Mouse (Mus musculus) liver, embryonic 15.5 days (tissue): ENCODE measurements around the gene Tmbim4. TPM values are rescaled to one million over a fixed set of nuclear protein-coding genes. Genes with fewer than 3 reads are reported as not detected.

Experiments used
- ATAC-seq: fragments of 200-750 bp; cut with Nextera tagmentation; 2 replicates; pipeline ENCODE4 v1.8.0; 2017; ENCODE audit warnings: moderate number of reproducible peaks, mild to moderate bottlenecking, moderate library complexity; ENCODE audit not compliant: insufficient read depth
- H3K27ac ChIP-seq: fragments of 300-500 bp; sonication (generic); replicated peaks from 2 replicates; pipeline ENCODE4 v1.5.1; 2015; ENCODE audit warnings: mild to moderate bottlenecking, inconsistent platforms
- H3K27me3 ChIP-seq: fragments of 300-500 bp; sonication (generic); 2 replicates; pipeline ENCODE4 v1.6.1; 2015; ENCODE audit warnings: mild to moderate bottlenecking, inconsistent platforms
- H3K36me3 ChIP-seq: fragments of 300-500 bp; sonication (generic); replicated peaks from 2 replicates; pipeline ENCODE4 v1.6.1; 2015; ENCODE audit warnings: moderate library complexity, mild to moderate bottlenecking, inconsistent platforms
- H3K4me1 ChIP-seq: fragments of 300-500 bp; sonication (generic); replicated peaks from 2 replicates; pipeline ENCODE4 v1.6.1; 2015; ENCODE audit warnings: inconsistent platforms
- H3K4me2 ChIP-seq: fragments of 300-500 bp; sonication (generic); 2 replicates; pipeline ENCODE4 v1.6.1; 2015; ENCODE audit warnings: moderate library complexity, mild to moderate bottlenecking, inconsistent platforms
- H3K4me3 ChIP-seq: fragments of 300-500 bp; sonication (generic); replicated peaks from 2 replicates; pipeline ENCODE4 v1.5.1; 2015; ENCODE audit warnings: mild to moderate bottlenecking, inconsistent platforms
- H3K9ac ChIP-seq: fragments of 300-500 bp; sonication (generic); 2 replicates; pipeline ENCODE4 v1.6.1; 2015; ENCODE audit warnings: moderate library complexity, mild to moderate bottlenecking, inconsistent platforms
- H3K9me3 ChIP-seq: fragments of 300-500 bp; sonication (generic); replicated peaks from 2 replicates; pipeline ENCODE4 v1.6.1; 2016; ENCODE audit warnings: inconsistent platforms
- WGBS: fragments of 180-500 bp; shearing (Covaris S2); methylation state at CpG from one replicate; pipeline ENCODE4 v1.1.7; 2015; ENCODE audit warnings: mixed read lengths; ENCODE audit not compliant: insufficient replicate concordance; 5-methylcytosine and 5-hydroxymethylcytosine counted together
- polyA plus RNA-seq: library from polyadenylated mRNA; unstranded; fragments of >200 nt; fragmentation: Nextera tagmentation; extraction: Ambion mirVana; gene quantifications from 2 replicates; pipeline ENCODE4 v1.2.1, GENCODE M21; 2015

The Tmbim4 gene
- polyA plus RNA-seq, 1 experiment from 2014 or later, result 78.6 TPM

- no peak for ATAC-seq
- no peaks in the 10 kb centered on the region for H3K9me3 ChIP-seq
- no peaks in the 10 kb centered on the region for H3K36me3 ChIP-seq
- no peak overlapping the region for H3K27ac ChIP-seq
- H3K4me3 ChIP-seq, result no peak overlapping the region
- H3K4me2 ChIP-seq, result no peak overlapping the region
- H3K27me3 ChIP-seq, result no peaks in the 10 kb centered on the region
- 74% methylated on average over 5 of the region's 5 CpGs for WGBS
- peaks cover 17% of the 10 kb centered on the region for H3K4me1 ChIP-seq
- H3K9ac ChIP-seq, result no peak overlapping the region
Observed at GRCm38 (mm10) chr10:120169841-120170240, 31.5 kb upstream of the Tmbim4 start.

- no peaks in the 10 kb centered on the region for H3K9me3 ChIP-seq
- peaks cover 17% of the 10 kb centered on the region for H3K4me1 ChIP-seq
- no peaks in the 10 kb centered on the region for H3K36me3 ChIP-seq
- no peak overlapping the region for H3K4me3 ChIP-seq
- no peak for ATAC-seq
- no peak overlapping the region for H3K9ac ChIP-seq
- no peak overlapping the region for H3K4me2 ChIP-seq
- no peak overlapping the region for H3K27ac ChIP-seq
- 65% methylated on average over 4 of the region's 4 CpGs for WGBS
- no peaks in the 10 kb centered on the region for H3K27me3 ChIP-seq
Observed at GRCm38 (mm10) chr10:120170277-120170676, 31.1 kb upstream of the Tmbim4 start.

DNA sequence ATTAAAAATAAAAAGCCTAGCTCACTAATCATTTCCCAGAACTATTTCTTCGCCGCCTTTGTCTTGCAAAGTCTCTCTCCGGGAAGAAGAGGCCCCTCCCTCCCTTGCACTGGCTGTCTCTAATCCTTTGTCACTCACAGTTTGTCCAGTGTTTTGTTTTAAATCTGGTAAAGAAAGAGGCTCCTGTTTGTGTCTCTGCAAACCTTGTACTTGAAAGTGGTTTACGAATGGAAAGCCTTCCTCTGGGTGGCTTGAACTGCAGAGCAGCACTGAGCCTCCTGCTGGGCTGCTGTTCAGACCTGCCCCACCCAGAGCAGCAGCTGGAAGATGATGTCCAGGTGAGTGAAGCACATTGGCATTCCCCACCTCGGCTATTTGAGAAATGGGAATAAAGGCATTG is 30.1 kb upstream of the Tmbim4 start:
- H3K4me3 ChIP-seq, result no peak overlapping the region
- no peak overlapping the region for H3K27ac ChIP-seq
- peaks cover 17% of the 10 kb centered on the region for H3K4me1 ChIP-seq
- no peaks in the 10 kb centered on the region for H3K36me3 ChIP-seq
- no peaks in the 10 kb centered on the region for H3K9me3 ChIP-seq
- H3K4me2 ChIP-seq, result no peak overlapping the region
- H3K27me3 ChIP-seq, result no peaks in the 10 kb centered on the region
- no peak for ATAC-seq
- 67% methylated on average over 5 of the region's 5 CpGs for WGBS
- no peak overlapping the region for H3K9ac ChIP-seq

- no peaks in the 10 kb centered on the region for H3K9me3 ChIP-seq
- 77% methylated on average over 15 of the region's 15 CpGs for WGBS
- no peak overlapping the region for H3K9ac ChIP-seq
- H3K27ac ChIP-seq, result no peak overlapping the region
- no peaks in the 10 kb centered on the region for H3K36me3 ChIP-seq
- no peak overlapping the region for H3K4me3 ChIP-seq
- H3K4me1 ChIP-seq, result peaks cover under 1% of the 10 kb centered on the region; the same call in 1 of the 2 replicates
- no peaks in the 10 kb centered on the region for H3K27me3 ChIP-seq
- no peak for ATAC-seq
- H3K4me2 ChIP-seq, result no peak overlapping the region
Observed at GRCm38 (mm10) chr10:120174192-120174705, 27.1 kb upstream of the Tmbim4 start.

- no peaks in the 10 kb centered on the region for H3K4me1 ChIP-seq
- H3K4me2 ChIP-seq, result no peak overlapping the region
- no peak for ATAC-seq
- no peaks in the 10 kb centered on the region for H3K9me3 ChIP-seq
- no peaks in the 10 kb centered on the region for H3K36me3 ChIP-seq
- 70% methylated on average over 1 of the region's 1 CpGs for WGBS
- no peak overlapping the region for H3K27ac ChIP-seq
- no peak overlapping the region for H3K9ac ChIP-seq
- no peaks in the 10 kb centered on the region for H3K27me3 ChIP-seq
- H3K4me3 ChIP-seq, result no peak overlapping the region
Observed at GRCm38 (mm10) chr10:120182887-120183286, 18.5 kb upstream of the Tmbim4 start.

DNA sequence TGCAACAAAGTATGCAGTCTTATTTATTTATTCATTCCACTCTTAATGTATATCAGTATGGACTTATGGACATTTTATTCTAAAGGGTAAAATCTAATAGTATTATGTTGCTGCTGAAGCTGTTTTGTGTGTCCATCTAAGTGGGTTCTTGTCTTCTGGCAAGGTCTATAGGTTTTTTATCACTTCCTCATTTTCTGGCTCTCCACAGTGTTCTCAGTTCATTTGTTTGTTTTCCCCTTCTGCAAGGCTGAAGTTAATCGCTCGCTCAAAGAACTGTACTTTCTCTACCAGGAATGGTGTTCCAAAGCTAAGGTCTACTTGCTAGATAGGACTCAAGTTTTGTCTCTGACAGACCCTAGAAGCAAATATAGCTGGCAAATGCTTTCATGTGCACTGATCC is 18.0 kb upstream of the Tmbim4 start:
- ATAC-seq, result no peak
- no peaks in the 10 kb centered on the region for H3K9me3 ChIP-seq
- no peak overlapping the region for H3K27ac ChIP-seq
- H3K9ac ChIP-seq, result no peak overlapping the region
- H3K36me3 ChIP-seq, result no peaks in the 10 kb centered on the region
- WGBS, result 20% methylated on average over 2 of the region's 2 CpGs
- H3K27me3 ChIP-seq, result no peaks in the 10 kb centered on the region
- no peak overlapping the region for H3K4me3 ChIP-seq
- no peaks in the 10 kb centered on the region for H3K4me1 ChIP-seq
- no peak overlapping the region for H3K4me2 ChIP-seq

- no peaks in the 10 kb centered on the region for H3K9me3 ChIP-seq
- no peak overlapping the region for H3K4me3 ChIP-seq
- no peak overlapping the region for H3K9ac ChIP-seq
- H3K4me2 ChIP-seq, result no peak overlapping the region
- WGBS, result 45% methylated on average over 2 of the region's 2 CpGs
- no peaks in the 10 kb centered on the region for H3K27me3 ChIP-seq
- no peaks in the 10 kb centered on the region for H3K36me3 ChIP-seq
- ATAC-seq, result no peak
- H3K4me1 ChIP-seq, result no peaks in the 10 kb centered on the region
- no peak overlapping the region for H3K27ac ChIP-seq
Observed at GRCm38 (mm10) chr10:120188513-120188912, 12.9 kb upstream of the Tmbim4 start.

- no peak overlapping the region for H3K27ac ChIP-seq
- no peak for ATAC-seq
- no peaks in the 10 kb centered on the region for H3K27me3 ChIP-seq
- H3K9me3 ChIP-seq, result no peaks in the 10 kb centered on the region
- no peaks in the 10 kb centered on the region for H3K36me3 ChIP-seq
- H3K4me2 ChIP-seq, result peak overlapping the region; percentile 25
- no peaks in the 10 kb centered on the region for H3K4me1 ChIP-seq
- H3K4me3 ChIP-seq, result no peak overlapping the region
- WGBS, result 21% methylated on average over 11 of the region's 11 CpGs
- no peak overlapping the region for H3K9ac ChIP-seq
Observed at GRCm38 (mm10) chr10:120189276-120189675, 12.1 kb upstream of the Tmbim4 start.

GRCm38 (mm10) chr10:120189782-120190181 is 11.6 kb upstream of the Tmbim4 start:
- no peaks in the 10 kb centered on the region for H3K9me3 ChIP-seq
- H3K36me3 ChIP-seq, result no peaks in the 10 kb centered on the region
- H3K4me3 ChIP-seq, result no peak overlapping the region
- WGBS, result 17% methylated on average over 6 of the region's 6 CpGs
- H3K4me1 ChIP-seq, result no peaks in the 10 kb centered on the region
- H3K27me3 ChIP-seq, result no peaks in the 10 kb centered on the region
- ATAC-seq, result no peak
- peak overlapping the region; percentile 25 for H3K4me2 ChIP-seq
- no peak overlapping the region for H3K9ac ChIP-seq
- no peak overlapping the region for H3K27ac ChIP-seq

GRCm38 (mm10) chr10:120191165-120191564 is 10.2 kb upstream of the Tmbim4 start:
- Histone ChIP-seq H3K27ac (no peak overlapping the region), H3K4me2 (no peak overlapping the region), H3K9me3 (no peaks in the 10 kb centered on the region), H3K27me3 (no peaks in the 10 kb centered on the region), H3K36me3 (no peaks in the 10 kb centered on the region), H3K4me3 (no peak overlapping the region), H3K4me1 (no peaks in the 10 kb centered on the region), H3K9ac (no peak overlapping the region)
- ATAC-seq, result no peak
- WGBS, result 58% methylated on average over 6 of the region's 6 CpGs

DNA sequence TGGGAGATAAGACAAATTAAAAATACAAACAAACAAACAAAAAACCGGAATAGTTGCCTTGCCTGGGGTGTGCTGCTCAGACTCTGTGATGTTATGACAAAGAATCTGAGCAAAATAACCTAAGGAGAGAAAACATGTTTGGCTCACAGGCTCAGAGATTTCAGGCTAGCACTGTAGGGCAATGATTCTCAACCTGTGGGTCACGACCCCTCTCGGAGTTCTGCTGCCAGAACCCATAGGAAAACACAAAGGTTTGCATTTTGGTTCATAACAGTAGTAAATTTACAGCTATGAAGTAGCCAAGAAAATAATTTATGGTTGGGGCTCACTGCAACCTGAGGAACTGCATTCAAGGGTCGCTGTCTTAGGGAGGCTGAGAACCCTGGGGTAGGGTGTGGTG is 9.1 kb upstream of the Tmbim4 start:
- Histone ChIP-seq H3K9ac (no peak overlapping the region), H3K4me1 (no peaks in the 10 kb centered on the region), H3K9me3 (no peaks in the 10 kb centered on the region), H3K4me3 (no peak overlapping the region), H3K27ac (no peak overlapping the region), H3K4me2 (no peak overlapping the region), H3K27me3 (no peaks in the 10 kb centered on the region), H3K36me3 (no peaks in the 10 kb centered on the region)
- WGBS, result 67% methylated on average over 4 of the region's 4 CpGs
- ATAC-seq, result no peak

DNA sequence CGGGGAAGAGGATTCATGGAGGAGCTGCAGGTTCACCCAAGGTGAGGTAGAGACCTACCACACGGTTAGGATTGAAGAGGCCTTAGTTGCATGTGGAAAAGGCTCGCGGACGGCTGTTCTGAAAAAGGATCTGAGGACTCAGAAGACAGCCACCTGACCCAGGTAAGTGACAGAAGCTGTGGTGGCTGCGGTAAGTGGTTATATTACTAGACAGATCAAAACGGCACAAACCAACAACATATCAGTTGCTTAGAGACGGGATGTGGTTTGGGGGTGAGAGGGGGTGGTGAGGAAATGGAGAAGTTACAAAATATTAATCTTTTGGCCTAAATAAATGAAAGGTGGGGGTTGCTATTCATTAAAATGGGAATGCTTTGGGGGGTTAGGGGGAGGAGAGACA is 8.1 kb upstream of the Tmbim4 start:
- WGBS, result 32% methylated on average over 8 of the region's 8 CpGs
- no peaks in the 10 kb centered on the region for H3K4me1 ChIP-seq
- ATAC-seq, result no peak

More for the DNA sequence above, 8.1 kb upstream of the Tmbim4 start:
- Histone ChIP-seq H3K4me3 (no peak overlapping the region), H3K27ac (no peak overlapping the region), H3K9ac (no peak overlapping the region), H3K36me3 (no peaks in the 10 kb centered on the region), H3K27me3 (no peaks in the 10 kb centered on the region), H3K4me2 (no peak overlapping the region), H3K9me3 (no peaks in the 10 kb centered on the region)
